Mouse (Mus musculus) left cerebral cortex, postnatal 25 days (tissue): ENCODE data around the gene Usp3. TPM values are rescaled to one million over a fixed set of nuclear protein-coding genes. Genes with fewer than 3 reads are reported as not detected.

ENCODE experiments used
- DNase-seq, 2 experiments: peaks; one replicate each; pipeline ENCODE4 v3.0.0; 2022; ENCODE audit warnings: low spot score in 2 of 2, mixed read lengths in 1 of 2
- intact Hi-C: fragments of 180-260 bp; cut with DNase I; formaldehyde crosslinking; loops from one replicate; pipeline ENCODE4 v1.15.1; 2025
- total RNA-seq, 2 experiments: library from RNA; stranded (reverse); gene quantifications; 2 replicates each; pipeline ENCODE4 v1.2.3; 2021

Usp3 gene
- total RNA-seq, 2 experiments from 2014 or later: 30.5 to 30.8 TPM

GRCm38 (mm10) chr9:66583244-66583643 is 9.7 kb downstream of the Usp3 start:
- intact Hi-C loops: loop anchor here (2.0 kb wide), 1 partner anchor 70 kb away; no protein-coding TSS in a partner anchor
- DNase-seq: no peak

- intact Hi-C loops: loop anchor here (2.0 kb wide), 1 partner anchor 69 kb away; no protein-coding TSS in a partner anchor
- DNase-seq: peak; percentile 16 to 55
These were observed 11.2 kb downstream of the Usp3 start for GRCm38 (mm10) chr9:66581694-66582093.

- intact Hi-C loops: no loop called here
- no peak for DNase-seq
These were observed 12.2 kb downstream of the Usp3 start for GRCm38 (mm10) chr9:66580722-66581121.

GRCm38 (mm10) chr9:66575878-66576238 is 17.1 kb downstream of the Usp3 start:
- intact Hi-C loops: no loop called here
- no peak for DNase-seq

- no peak for DNase-seq
- intact Hi-C loops: no loop called here
These were observed 17.7 kb downstream of the Usp3 start for GRCm38 (mm10) chr9:66575041-66575877.

- no peak for DNase-seq
- intact Hi-C loops: no loop called here
These were observed 20.8 kb downstream of the Usp3 start for GRCm38 (mm10) chr9:66571986-66572700.

- intact Hi-C loops: no loop called here
- DNase-seq: no peak
These were observed 30.7 kb downstream of the Usp3 start for GRCm38 (mm10) chr9:66562215-66562614.

- DNase-seq: no peak
- intact Hi-C loops: no loop called here
These were observed 31.4 kb downstream of the Usp3 start for GRCm38 (mm10) chr9:66561496-66561895.

- intact Hi-C loops: no loop called here
- DNase-seq: no peak
These were observed 32.2 kb downstream of the Usp3 start for GRCm38 (mm10) chr9:66560728-66561127.

GRCm38 (mm10) chr9:66560295-66560694 is 32.6 kb downstream of the Usp3 start:
- no peak for DNase-seq
- intact Hi-C loops: no loop called here

GRCm38 (mm10) chr9:66558971-66559370 is 34.0 kb downstream of the Usp3 start:
- intact Hi-C loops: no loop called here
- no peak for DNase-seq

- intact Hi-C loops: no loop called here
- DNase-seq: no peak
These were observed 50.2 kb downstream of the Usp3 start for GRCm38 (mm10) chr9:66542785-66543184.

GRCm38 (mm10) chr9:66521595-66521994 is 71.3 kb downstream of the Usp3 start:
- no peak for DNase-seq
- intact Hi-C loops: no loop called here

GRCm38 (mm10) chr9:66520299-66520698 is 72.6 kb downstream of the Usp3 start:
- intact Hi-C loops: no loop called here
- no peak for DNase-seq

GRCm38 (mm10) chr9:66518901-66519300 is 74.0 kb downstream of the Usp3 start:
- intact Hi-C loops: loop anchor here (10.0 kb wide), 1 partner anchor 186 kb away; no protein-coding TSS in a partner anchor
- no peak for DNase-seq

GRCm38 (mm10) chr9:66518251-66518650 is 74.7 kb downstream of the Usp3 start:
- DNase-seq: no peak
- intact Hi-C loops: loop anchor here (10.0 kb wide), 1 partner anchor 187 kb away; no protein-coding TSS in a partner anchor

GRCm38 (mm10) chr9:66517746-66518145 is 75.2 kb downstream of the Usp3 start:
- intact Hi-C loops: loop anchor here (10.0 kb wide), 1 partner anchor 187 kb away; no protein-coding TSS in a partner anchor
- no peak for DNase-seq

GRCm38 (mm10) chr9:66516296-66516940 is 76.5 kb downstream of the Usp3 start:
- DNase-seq: no peak
- intact Hi-C loops: loop anchor here (10.0 kb wide), 1 partner anchor 188 kb away; no protein-coding TSS in a partner anchor

- DNase-seq: no peak
- intact Hi-C loops: loop anchor here (10.0 kb wide), 1 partner anchor 189 kb away; no protein-coding TSS in a partner anchor
These were observed 77.2 kb downstream of the Usp3 start for GRCm38 (mm10) chr9:66515680-66516210.

- intact Hi-C loops: loop anchor here (10.0 kb wide), 1 partner anchor 190 kb away; no protein-coding TSS in a partner anchor
- no peak for DNase-seq
These were observed 77.8 kb downstream of the Usp3 start for GRCm38 (mm10) chr9:66515115-66515514.
